Mouse (Mus musculus): ENCODE data around the gene Parp8. TPM values are rescaled to one million over a fixed set of nuclear protein-coding genes. Genes with fewer than 3 reads are reported as not detected.

Gene Parp8
- total and polyA plus RNA-seq, 2 experiments from 2014 or later = 7.9 to 11.0 TPM

- Histone ChIP-seq H3K4me1 (ENCODE audit: control insufficient read depth, insufficient read depth) (no peaks in the 10 kb centered on the region), H3K9ac (replicated peaks; ENCODE audit: low read depth, low read length) (no peak overlapping the region), H3K27me3 (ENCODE audit: control insufficient read depth, insufficient read depth, low read length) (no peaks in the 10 kb centered on the region), H3K36me3 (replicated peaks; ENCODE audit: control insufficient read depth, insufficient read depth, low read length) (no peaks in the 10 kb centered on the region), H3K9me3 (replicated peaks; ENCODE audit: control insufficient read depth, low read length) (no peaks in the 10 kb centered on the region), H3K27ac (ENCODE audit: low read depth) (no peak overlapping the region), H3K4me3 (ENCODE audit: low read depth, low read length) (no peak overlapping the region), H3K4me2 (ENCODE audit: low read depth, low read length) (no peak overlapping the region)
- TF ChIP-seq CTCF (IDR thresholded peaks at IDR 0.05; ENCODE audit: low read depth) (no peak), EP300 (IDR thresholded peaks at IDR 0.05; ENCODE audit: low read depth) (no peak)
- ATAC-seq (ENCODE audit: insufficient read depth, low read depth) = no peak
- DNase-seq (ENCODE audit: low spot score) = no peak
These were observed 194.4 kb downstream of the Parp8 start for GRCm38 (mm10) chr13:116830984-116831383.

DNA sequence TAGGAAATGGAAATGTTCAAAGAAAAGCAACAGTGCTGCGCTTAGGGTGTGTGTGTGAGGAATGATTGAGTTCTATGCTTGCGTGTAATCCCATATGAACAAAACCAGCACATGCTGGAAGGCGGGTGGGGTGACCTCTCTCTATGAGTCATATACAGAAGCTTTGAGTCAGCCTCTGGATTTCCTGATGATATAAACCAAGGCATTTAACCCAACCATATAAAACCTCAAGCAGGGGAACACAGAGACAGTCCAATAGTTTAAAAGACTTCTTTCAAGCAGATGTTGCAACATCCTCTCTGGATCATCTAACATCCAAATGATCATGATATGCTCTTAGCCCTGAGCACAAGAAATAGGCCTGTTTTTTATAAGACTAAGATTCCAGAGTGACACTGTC, 196.3 kb downstream of the Parp8 start:
- no peak overlapping the region for H3K27ac ChIP-seq (ENCODE audit: low read depth)
- no peaks in the 10 kb centered on the region for H3K9me3 ChIP-seq (replicated peaks; ENCODE audit: control insufficient read depth, low read length)
- TF ChIP-seq CTCF (IDR thresholded peaks at IDR 0.05; ENCODE audit: low read depth) = no peak
- TF ChIP-seq EP300 (IDR thresholded peaks at IDR 0.05; ENCODE audit: low read depth) = no peak
- no peak overlapping the region for H3K4me3 ChIP-seq (ENCODE audit: low read depth, low read length)
- no peaks in the 10 kb centered on the region for H3K4me1 ChIP-seq (ENCODE audit: control insufficient read depth, insufficient read depth)
- ATAC-seq (ENCODE audit: insufficient read depth, low read depth) = no peak
- WGBS = 78% methylated on average over 3 of the region's 3 CpGs
- H3K36me3 ChIP-seq (replicated peaks; ENCODE audit: control insufficient read depth, insufficient read depth, low read length) = no peaks in the 10 kb centered on the region
- no peak for DNase-seq (ENCODE audit: low spot score)
- H3K4me2 ChIP-seq (ENCODE audit: low read depth, low read length) = no peak overlapping the region
- no peaks in the 10 kb centered on the region for H3K27me3 ChIP-seq (ENCODE audit: control insufficient read depth, insufficient read depth, low read length)
- no peak overlapping the region for H3K9ac ChIP-seq (replicated peaks; ENCODE audit: low read depth, low read length)

DNA sequence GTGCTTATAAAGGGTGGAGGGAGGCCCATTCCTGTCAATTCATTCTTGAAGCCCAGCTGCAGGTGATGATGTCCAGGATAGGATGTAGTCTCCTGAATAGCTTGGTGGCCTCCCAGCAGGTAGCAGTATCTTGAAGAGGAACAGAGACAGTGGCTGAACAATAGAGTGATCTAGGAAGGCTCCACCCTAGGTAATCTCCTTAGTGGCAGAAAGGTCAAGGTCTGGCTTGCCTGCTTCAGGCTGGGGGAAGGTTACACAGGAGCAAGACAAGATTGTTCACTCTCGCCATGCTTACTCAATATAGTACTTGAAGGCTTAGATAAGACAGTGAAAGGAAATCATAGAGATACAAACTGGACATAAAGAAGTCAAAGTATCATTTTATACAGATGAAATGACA, 213.9 kb downstream of the Parp8 start:
- Histone ChIP-seq H3K36me3 (replicated peaks; ENCODE audit: control insufficient read depth, insufficient read depth, low read length) (no peaks in the 10 kb centered on the region), H3K4me1 (ENCODE audit: control insufficient read depth, insufficient read depth) (no peaks in the 10 kb centered on the region), H3K4me2 (ENCODE audit: low read depth, low read length) (no peak overlapping the region), H3K27ac (ENCODE audit: low read depth) (no peak overlapping the region), H3K9ac (replicated peaks; ENCODE audit: low read depth, low read length) (no peak overlapping the region), H3K9me3 (replicated peaks; ENCODE audit: control insufficient read depth, low read length) (no peaks in the 10 kb centered on the region), H3K4me3 (ENCODE audit: low read depth, low read length) (no peak overlapping the region), H3K27me3 (ENCODE audit: control insufficient read depth, insufficient read depth, low read length) (no peaks in the 10 kb centered on the region)
- ATAC-seq (ENCODE audit: insufficient read depth, low read depth) (no peak), DNase-seq (ENCODE audit: low spot score) (no peak)
- TF ChIP-seq CTCF (IDR thresholded peaks at IDR 0.05; ENCODE audit: low read depth) (no peak), EP300 (IDR thresholded peaks at IDR 0.05; ENCODE audit: low read depth) (no peak)
- 29% methylated on average over 1 of the region's 1 CpGs for WGBS

Other genes starting within 250 kb of the Parp8 start
- gene Emb, start 183.0 kb upstream of the Parp8 start, total RNA-seq (2014; rRNA removed; ENCODE audit: low replicate concordance) = 2.2 and 3.9 TPM in 2 replicates
- gene Emb, start 183.0 kb upstream of the Parp8 start, polyA plus RNA-seq (2015; fragmentation: Nextera tagmentation; extraction: Ambion mirVana) = 2.8 and 3.5 TPM in 2 replicates
- gene Gm17509, start 195.5 kb upstream of the Parp8 start, total RNA-seq (2014; rRNA removed; ENCODE audit: low replicate concordance) = not detected in 2 replicates
- gene Gm17509, start 195.5 kb upstream of the Parp8 start, polyA plus RNA-seq (2015; fragmentation: Nextera tagmentation; extraction: Ambion mirVana) = not detected in 2 replicates